Mouse (Mus musculus) layer of hippocampus, postnatal 10 days (tissue): Measurements from ENCODE around the gene Sash3. TPM values are rescaled to one million over a fixed set of nuclear protein-coding genes. Genes with fewer than 3 reads are reported as not detected.

ENCODE experiments used
- DNase-seq, 2 experiments: peaks; one replicate each; pipeline ENCODE4 v3.0.0; 2021; ENCODE audit warnings: low spot score in 2 of 2
- long read RNA-seq: library from polyadenylated mRNA; stranded (forward); transcript quantifications from one replicate; pipeline ENCODE4 v2.0.0, GENCODE M21; 2023
- total RNA-seq, 2 experiments: library from RNA; stranded (reverse); gene quantifications; 2 replicates each; pipeline ENCODE4 v1.2.3; 2021

The Sash3 gene
- total RNA-seq, result 1 to 10 TPM; 1.0 to 1.7 TPM
- long read RNA-seq, partial matches to known transcripts, result 0 of 1 reads
- long read RNA-seq, other reads (novel, unspliced or antisense), result 0 of 1 reads

GRCm38 (mm10) chrX:48146262-48146661, at the start of gene Sash3:
Sash3 (plus strand) TSS chrX:48146436.
- no peak for DNase-seq

GRCm38 (mm10) chrX:48096580-48096979, 49.7 kb upstream of the Sash3 start:
- no peak for DNase-seq

- no peak for DNase-seq
These were observed 47.6 kb upstream of the Sash3 start for GRCm38 (mm10) chrX:48098470-48099129.

GRCm38 (mm10) chrX:48099871-48100270, 46.4 kb upstream of the Sash3 start:
- peak in 1 of 2 experiments; percentile 11 for DNase-seq

GRCm38 (mm10) chrX:48103256-48103655, 43.0 kb upstream of the Sash3 start:
- DNase-seq, result no peak

GRCm38 (mm10) chrX:48104736-48105441, 41.3 kb upstream of the Sash3 start:
- DNase-seq, result no peak

- no peak for DNase-seq
These were observed 40.0 kb upstream of the Sash3 start for GRCm38 (mm10) chrX:48106226-48106625.

- DNase-seq, result no peak
These were observed 37.6 kb upstream of the Sash3 start, which contains the start of gene Xpnpep2 for GRCm38 (mm10) chrX:48108394-48109315. Xpnpep2 (plus strand) TSS chrX:48108725.

- no peak for DNase-seq
These were observed 37.0 kb upstream of the Sash3 start for GRCm38 (mm10) chrX:48109316-48109655.

- DNase-seq, result no peak
These were observed 26.9 kb upstream of the Sash3 start for GRCm38 (mm10) chrX:48119294-48119693.

- DNase-seq, result peak; percentile 64 to 74
These were observed 21.8 kb upstream of the Sash3 start for GRCm38 (mm10) chrX:48124132-48125071.

GRCm38 (mm10) chrX:48126903-48127476, 19.2 kb upstream of the Sash3 start:
- DNase-seq, result no peak

GRCm38 (mm10) chrX:48127502-48128218, 18.6 kb upstream of the Sash3 start:
- no peak for DNase-seq

- DNase-seq, result no peak
These were observed 17.1 kb upstream of the Sash3 start for GRCm38 (mm10) chrX:48129167-48129566.

GRCm38 (mm10) chrX:48136935-48137334, 9.3 kb upstream of the Sash3 start:
- DNase-seq, result no peak

GRCm38 (mm10) chrX:48138011-48138410, 8.2 kb upstream of the Sash3 start:
- DNase-seq, result no peak

- no peak for DNase-seq
These were observed 7.5 kb upstream of the Sash3 start for GRCm38 (mm10) chrX:48138539-48139275.

- no peak for DNase-seq
These were observed 6.6 kb upstream of the Sash3 start for GRCm38 (mm10) chrX:48139368-48140285.
